22 mouse cellular contexts compared by ENCODE assay signal in genomic region chr9:111422567-111422966, GRCm38 (mm10). TPM values are rescaled to one million over a fixed set of nuclear protein-coding genes. Genes with fewer than 3 reads are reported as not detected.
DNase-seq lines count a peak whose midpoint lies in the region; ATAC-seq and TF ChIP-seq lines count a peak whose summit lies in the region.
"Had no signal": no experiment of that assay in that cellular context is flagged by ENCODE, and none has a peak within 500 bp of the region (broad histone marks: within the 10 kb centered on the region; RNA-seq: fewer than 3 reads in every experiment).

No protein-coding gene starts in this region.

- no peak for ATAC-seq in intestine, embryonic 14.5 days (replicated peaks; ENCODE audit: low FRiP score, low TSS enrichment, low read depth)
- ATAC-seq in intestine, postnatal 0 days: no peak
- ATAC-seq in lung, embryonic 16.5 days (ENCODE audit: low read depth): peak; percentile 69; the same call in 1 of the 2 replicates
- peak; percentile 72 for ATAC-seq in Patski
- peak; percentile 47; the same call in 1 of the 2 replicates for ATAC-seq in intestine, embryonic 15.5 days
- ATAC-seq: activated CD4-positive, CD25-positive, alpha-beta regulatory T cell, adult 4 months; forebrain, embryonic 13.5 days; forebrain, postnatal 0 days had no signal

- DNase-seq in intestine, embryonic 14.5 days (ENCODE audit: low spot score): no peak
- DNase-seq in lung, adult 18-20 months: no peak
- DNase-seq in Patski (ENCODE audit: low read depth, low spot score): no peak
- DNase-seq in thymus, postnatal 0 days (ENCODE audit: low spot score): no peak
- DNase-seq in left cerebral cortex, adult 2 months (ENCODE audit: extremely low spot score in 1 of 2, low spot score in 2 of 2): no peak
- DNase-seq: adrenal gland, postnatal 25 days; cerebellum, adult 18-20 months; cerebellum, postnatal 10 days; forebrain, postnatal 0 days; gastrocnemius, adult 2 months; gastrocnemius, postnatal 25 days had no signal

- H3K9ac ChIP-seq in intestine, embryonic 14.5 days (ENCODE audit: low read length): no peak overlapping the region
- no peak overlapping the region for H3K9ac ChIP-seq in intestine, postnatal 0 days (ENCODE audit: low read depth, low read length)
- no peak overlapping the region for H3K9ac ChIP-seq in lung, embryonic 16.5 days (ENCODE audit: low read length)
- H3K9ac ChIP-seq in intestine, embryonic 15.5 days: no peak overlapping the region
- H3K9ac ChIP-seq: forebrain, embryonic 13.5 days; forebrain, postnatal 0 days; hindbrain, embryonic 14.5 days had no signal

- no peak for TF ChIP-seq CTCF in intestine, postnatal 0 days (IDR thresholded peaks at IDR 0.05; ENCODE audit: low read depth)
- TF ChIP-seq CTCF in Patski (IDR thresholded peaks at IDR 0.05): no peak
- TF ChIP-seq CTCF in left cerebral cortex, adult 2 months (IDR thresholded peaks at IDR 0.05): no peak

- no peaks in the 10 kb centered on the region for H3K36me3 ChIP-seq in intestine, embryonic 14.5 days (ENCODE audit: control insufficient read depth, insufficient read depth, low read length)
- H3K36me3 ChIP-seq in intestine, postnatal 0 days (ENCODE audit: control insufficient read depth, insufficient read depth): no peaks in the 10 kb centered on the region
- H3K36me3 ChIP-seq in lung, embryonic 16.5 days (ENCODE audit: control insufficient read depth, insufficient read depth, low read length): no peaks in the 10 kb centered on the region
- no peaks in the 10 kb centered on the region for H3K36me3 ChIP-seq in intestine, embryonic 15.5 days
- H3K36me3 ChIP-seq: embryonic facial prominence, embryonic 10.5 days; heart, embryonic 10.5 days; hindbrain, embryonic 10.5 days had no signal

- H3K4me3 ChIP-seq in intestine, embryonic 14.5 days (ENCODE audit: low read depth, low read length): no peak overlapping the region
- H3K4me3 ChIP-seq in intestine, postnatal 0 days (ENCODE audit: low read depth, low read length): no peak overlapping the region
- no peak overlapping the region for H3K4me3 ChIP-seq in lung, embryonic 16.5 days (ENCODE audit: low read length)
- no peak overlapping the region for H3K4me3 ChIP-seq in intestine, embryonic 15.5 days (replicated peaks)
- H3K4me3 ChIP-seq in left cerebral cortex, adult 2 months: no peak overlapping the region
- H3K4me3 ChIP-seq: embryonic facial prominence, embryonic 10.5 days; forebrain, embryonic 13.5 days; gastrocnemius, adult 2 months; heart, embryonic 10.5 days; hindbrain, embryonic 10.5 days had no signal

- no peaks in the 10 kb centered on the region for H3K9me3 ChIP-seq in intestine, embryonic 14.5 days (ENCODE audit: control insufficient read depth, low read length)
- H3K9me3 ChIP-seq in intestine, postnatal 0 days (ENCODE audit: control insufficient read depth): no peaks in the 10 kb centered on the region
- no peaks in the 10 kb centered on the region for H3K9me3 ChIP-seq in lung, embryonic 16.5 days (ENCODE audit: control insufficient read depth, low read length)
- H3K9me3 ChIP-seq in intestine, embryonic 15.5 days: no peaks in the 10 kb centered on the region
- H3K9me3 ChIP-seq: embryonic facial prominence, embryonic 10.5 days; forebrain, embryonic 13.5 days; heart, embryonic 10.5 days; hindbrain, embryonic 10.5 days had no signal

- CTCF ChIA-PET in Patski (lab: Charles Lee): interaction anchor here (0.9 to 2.0 kb wide), 4 partner anchors 24 to 39 kb away, joined by 3 to 6 read pairs (median 4); no protein-coding TSS in a partner anchor

- intact Hi-C loops in left cerebral cortex, adult 2 months (cut with DNase I): no loop called here

- POLR2A ChIA-PET in Patski (lab: Charles Lee): no interaction called here

- no peaks in the 10 kb centered on the region for H3K4me1 ChIP-seq in intestine, embryonic 14.5 days (replicated peaks; ENCODE audit: control insufficient read depth, insufficient read depth, low read length)
- H3K4me1 ChIP-seq in intestine, postnatal 0 days (replicated peaks; ENCODE audit: control insufficient read depth, insufficient read depth, low read length): no peaks in the 10 kb centered on the region
- no peaks in the 10 kb centered on the region; the same call in 1 of the 2 replicates for H3K4me1 ChIP-seq in lung, embryonic 16.5 days (replicated peaks; ENCODE audit: control insufficient read depth, insufficient read depth, low read length)
- no peaks in the 10 kb centered on the region for H3K4me1 ChIP-seq in intestine, embryonic 15.5 days (replicated peaks)
- H3K4me1 ChIP-seq: forebrain, embryonic 13.5 days; heart, embryonic 10.5 days had no signal

- H3K27ac ChIP-seq in intestine, embryonic 14.5 days (ENCODE audit: low read depth): 0 out of 2 replicates have a peak overlapping the region, but pooled peaks have one; percentile 16
- no peak overlapping the region for H3K27ac ChIP-seq in intestine, postnatal 0 days (ENCODE audit: low read depth, low read length)
- no peak overlapping the region for H3K27ac ChIP-seq in lung, embryonic 16.5 days (ENCODE audit: low read length)
- 0 out of 2 replicates have a peak overlapping the region, but pooled peaks have one; percentile 33 for H3K27ac ChIP-seq in intestine, embryonic 15.5 days
- no peak overlapping the region; the same call in 1 of the 2 replicates for H3K27ac ChIP-seq in left cerebral cortex, adult 2 months
- H3K27ac ChIP-seq: embryonic facial prominence, embryonic 10.5 days; forebrain, embryonic 13.5 days; gastrocnemius, adult 2 months; heart, embryonic 10.5 days; hindbrain, embryonic 10.5 days; hindbrain, embryonic 14.5 days had no signal

- no peak overlapping the region for H3K4me2 ChIP-seq in intestine, embryonic 14.5 days (ENCODE audit: low read length)
- H3K4me2 ChIP-seq in intestine, postnatal 0 days (replicated peaks; ENCODE audit: low read depth): no peak overlapping the region
- no peak overlapping the region for H3K4me2 ChIP-seq in lung, embryonic 16.5 days (ENCODE audit: low read depth, low read length)
- no peak overlapping the region for H3K4me2 ChIP-seq in intestine, embryonic 15.5 days (replicated peaks)
- H3K4me2 ChIP-seq: forebrain, embryonic 13.5 days; hindbrain, embryonic 14.5 days had no signal

- WGBS in intestine, embryonic 14.5 days: 46% methylated on average over 5 of the region's 5 CpGs
- 51% methylated on average over 5 of the region's 5 CpGs for WGBS in intestine, postnatal 0 days
- 41% methylated on average over 5 of the region's 5 CpGs for WGBS in lung, embryonic 16.5 days
- 45% methylated on average over 5 of the region's 5 CpGs for WGBS in intestine, embryonic 15.5 days

- H3K27me3 ChIP-seq in intestine, embryonic 14.5 days (replicated peaks; ENCODE audit: control insufficient read depth, insufficient read depth, low read length): no peaks in the 10 kb centered on the region
- H3K27me3 ChIP-seq in intestine, postnatal 0 days (replicated peaks; ENCODE audit: control insufficient read depth, insufficient read depth, low read length): no peaks in the 10 kb centered on the region
- no peaks in the 10 kb centered on the region for H3K27me3 ChIP-seq in lung, embryonic 16.5 days (ENCODE audit: control insufficient read depth, insufficient read depth, low read depth, low read length)
- H3K27me3 ChIP-seq in Patski: no peaks in the 10 kb centered on the region
- no peaks in the 10 kb centered on the region for H3K27me3 ChIP-seq in intestine, embryonic 15.5 days (replicated peaks)
- H3K27me3 ChIP-seq: CH12.LX; forebrain, embryonic 13.5 days had no signal

- in situ Hi-C loops in Patski (cut with MboI; ENCODE audit: low pct_unique_long_range_greater_than_20kb): no loop called here

RNA-seq across cellular contexts. Expression of gene Dclk3, which starts 16.3 kb away (rescaled TPM):
- 0.38 and 0.42 TPM in 2 replicates for polyA plus RNA-seq in intestine, embryonic 14.5 days (2014; fragmentation: Nextera tagmentation; extraction: Ambion mirVana)
- polyA plus RNA-seq in intestine, postnatal 0 days (2015; fragmentation: Nextera tagmentation; extraction: Ambion mirVana): 1.1 and 1.4 TPM in 2 replicates
- polyA plus RNA-seq in lung, embryonic 16.5 days (2015; fragmentation: Nextera tagmentation; extraction: Ambion mirVana): 0.24 and 0.25 TPM in 2 replicates
- 48.7 TPM for polyA plus RNA-seq in Patski (2021)
- 0.67 and 0.75 TPM in 2 replicates for polyA plus RNA-seq in intestine, embryonic 15.5 days (2015; fragmentation: Nextera tagmentation; extraction: Ambion mirVana)
- 0.12 and 0.17 TPM in 2 replicates for polyA plus RNA-seq in thymus, postnatal 0 days (2015; fragmentation: Nextera tagmentation; extraction: Ambion mirVana)
- 10 to 100 TPM; 50.8 to 54.7 TPM for total RNA-seq in left cerebral cortex, adult 2 months (2021)
- total RNA-seq: granulocyte monocyte progenitor cell, adult 5-6 weeks had no signal
- polyA plus RNA-seq: activated CD4-positive, CD25-positive, alpha-beta regulatory T cell, adult 4 months had no signal

Comparison
In these comparisons a context has a peak if more than half of its experiments do, and no peak if none do; other contexts are left out.
1. ATAC-seq: peak in lung, embryonic 16.5 days (single experiment), Patski (single experiment) and intestine, embryonic 15.5 days (single experiment); none in intestine, embryonic 14.5 days (single experiment) and intestine, postnatal 0 days (single experiment).
2. H3K27ac ChIP-seq: peak in intestine, embryonic 14.5 days (single experiment) and intestine, embryonic 15.5 days (single experiment); none in intestine, postnatal 0 days (single experiment), lung, embryonic 16.5 days (single experiment) and left cerebral cortex, adult 2 months (single experiment).
3. RNA of gene Dclk3, which starts 16.3 kb away (polyA plus RNA-seq): 48.7 TPM in Patski (single experiment); 1.1 to 1.4 TPM in intestine, postnatal 0 days, 0.67 to 0.75 TPM in intestine, embryonic 15.5 days, 0.38 to 0.42 TPM in intestine, embryonic 14.5 days, 0.24 to 0.25 TPM in lung, embryonic 16.5 days and 0.12 to 0.17 TPM in thymus, postnatal 0 days; every median in the first group is over 10 times any median in the second.